Mouse (Mus musculus) lung, embryonic 14.5 days (tissue): ENCODE results near the gene Aprt. TPM values are rescaled to one million over a fixed set of nuclear protein-coding genes. Genes with fewer than 3 reads are reported as not detected.
"Not testable (repeated sequence)": the region's sequence is repeated elsewhere in the genome, so short reads cannot be mapped to it uniquely, and the experiment has no call there.

ENCODE experiments used
- ATAC-seq: fragments of 200-750 bp; cut with Nextera tagmentation; 2 replicates; pipeline ENCODE4 v1.8.0; 2017; ENCODE audit warnings: mild to moderate bottlenecking, moderate TSS enrichment, moderate library complexity; ENCODE audit not compliant: insufficient read depth
- DNase-seq: peaks from one replicate; pipeline ENCODE4 v3.0.0-alpha.2; 2015
- H3K27ac ChIP-seq: fragments of 300-500 bp; sonication (generic); 2 replicates; pipeline ENCODE4 v1.5.1; 2014; ENCODE audit warnings: low read depth, mild to moderate bottlenecking, moderate library complexity
- H3K27me3 ChIP-seq: fragments of 300-500 bp; sonication (generic); 2 replicates; pipeline ENCODE4 v1.6.1; 2014; ENCODE audit warnings: low read length, control low read depth; ENCODE audit not compliant: insufficient read depth
- H3K36me3 ChIP-seq: fragments of 300-500 bp; sonication (generic); 2 replicates; pipeline ENCODE4 v1.6.1; 2014; ENCODE audit warnings: control low read depth; ENCODE audit not compliant: insufficient read depth
- H3K4me1 ChIP-seq: fragments of 300-500 bp; sonication (generic); 2 replicates; pipeline ENCODE4 v1.6.1; 2014; ENCODE audit warnings: antibody characterized with exemption, control low read depth; ENCODE audit not compliant: insufficient read depth
- H3K4me2 ChIP-seq: fragments of 300-500 bp; sonication (generic); 2 replicates; pipeline ENCODE4 v1.6.1; 2014; ENCODE audit warnings: mild to moderate bottlenecking
- H3K4me3 ChIP-seq: fragments of 300-500 bp; sonication (generic); 2 replicates; pipeline ENCODE4 v1.5.1; 2014; ENCODE audit warnings: low read depth, low read length
- H3K9ac ChIP-seq: fragments of 300-500 bp; sonication (generic); 2 replicates; pipeline ENCODE4 v1.6.1; 2014
- H3K9me3 ChIP-seq: fragments of 300-500 bp; sonication (generic); 2 replicates; pipeline ENCODE4 v1.6.1; 2016; ENCODE audit warnings: low read depth, low read length, control low read depth
- CTCF ChIP-seq: IDR thresholded peaks from 2 replicates; pipeline ENCODE4 v1.5.1; 2016; ENCODE audit warnings: antibody characterized with exemption, low read depth
- WGBS: fragments of 180-500 bp; shearing (Covaris S2); extraction: QIAGEN DNeasy Blood & Tissue Kit; methylation state at CpG from one replicate; pipeline ENCODE4 v1.1.7; 2014; 5-methylcytosine and 5-hydroxymethylcytosine counted together
- polyA plus RNA-seq: library from polyadenylated mRNA; unstranded; fragments of >200 nt; fragmentation: Nextera tagmentation; extraction: Ambion mirVana; gene quantifications from 2 replicates; pipeline ENCODE4 v1.2.1, GENCODE M21; 2014

Gene Aprt
- polyA plus RNA-seq, 1 experiment from 2014 or later = 366 TPM

GRCm38 (mm10) chr8:122574667-122575251 lies 1.9 kb downstream of the Aprt start:
- 19% methylated on average over 10 of the region's 10 CpGs for WGBS
- Histone ChIP-seq H3K4me1 (peaks cover 7% of the 10 kb centered on the region), H3K36me3 (peaks cover 50% of the 10 kb centered on the region), H3K9ac (no peak overlapping the region), H3K4me2 (peak overlapping the region; percentile 82), H3K27ac (peak overlapping the region; percentile 7; the same call in 1 of the 2 replicates), H3K4me3 (peak overlapping the region; percentile 75; the same call in 1 of the 2 replicates), H3K27me3 (no peaks in the 10 kb centered on the region), H3K9me3 (no peaks in the 10 kb centered on the region)
- DNase-seq = no peak
- TF ChIP-seq CTCF = no peak
- no peak for ATAC-seq

GRCm38 (mm10) chr8:122574264-122574663 lies 2.4 kb downstream of the Aprt start:
- no peaks in the 10 kb centered on the region for H3K27me3 ChIP-seq
- peaks cover 55% of the 10 kb centered on the region for H3K36me3 ChIP-seq
- H3K4me3 ChIP-seq = no peak overlapping the region
- H3K4me2 ChIP-seq = peak overlapping the region; percentile 82; the same call in 1 of the 2 replicates
- H3K9me3 ChIP-seq = no peaks in the 10 kb centered on the region
- no peak overlapping the region for H3K27ac ChIP-seq
- WGBS = 41% methylated on average over 3 of the region's 3 CpGs
- DNase-seq (no peak), ATAC-seq (no peak)
- H3K9ac ChIP-seq = no peak overlapping the region
- H3K4me1 ChIP-seq = peaks cover 10% of the 10 kb centered on the region
- no peak for TF ChIP-seq CTCF

GRCm38 (mm10) chr8:122573577-122573976 lies 3.1 kb downstream of the Aprt start:
- 63% methylated on average over 9 of the region's 9 CpGs for WGBS
- Histone ChIP-seq H3K9me3 (no peaks in the 10 kb centered on the region), H3K9ac (no peak overlapping the region), H3K4me1 (peaks cover 14% of the 10 kb centered on the region), H3K27me3 (no peaks in the 10 kb centered on the region), H3K27ac (no peak overlapping the region), H3K4me3 (no peak overlapping the region), H3K4me2 (no peak overlapping the region), H3K36me3 (peaks cover 58% of the 10 kb centered on the region)
- DNase-seq (no peak), ATAC-seq (no peak)
- TF ChIP-seq CTCF = no peak

- not testable (repeated sequence) for H3K27me3 ChIP-seq, DNase-seq, H3K27ac ChIP-seq, H3K9me3 ChIP-seq, H3K4me2 ChIP-seq, H3K9ac ChIP-seq, ATAC-seq, H3K4me3 ChIP-seq
- Histone ChIP-seq H3K36me3 (peaks cover 58% of the 10 kb centered on the region), H3K4me1 (peaks cover 14% of the 10 kb centered on the region)
- whole genome bisulfite sequencing = 54% methylated on average over 4 of the region's 4 CpGs
Measured at GRCm38 (mm10) chr8:122573176-122573575, 3.5 kb downstream of the Aprt start.

- DNase-seq (no peak), ATAC-seq (no peak)
- Histone ChIP-seq H3K4me2 (no peak overlapping the region), H3K36me3 (peaks cover 58% of the 10 kb centered on the region), H3K27ac (no peak overlapping the region), H3K9me3 (no peaks in the 10 kb centered on the region), H3K9ac (no peak overlapping the region), H3K4me1 (peaks cover 14% of the 10 kb centered on the region), H3K4me3 (no peak overlapping the region), H3K27me3 (no peaks in the 10 kb centered on the region)
- WGBS = 78% methylated on average over 3 of the region's 3 CpGs
- TF ChIP-seq CTCF = no peak
Measured at GRCm38 (mm10) chr8:122572751-122573150, 4.0 kb downstream of the Aprt start.

GRCm38 (mm10) chr8:122571750-122572267 lies 4.9 kb downstream of the Aprt start:
- H3K36me3 ChIP-seq = peaks cover 58% of the 10 kb centered on the region
- 91% methylated on average over 17 of the region's 17 CpGs for WGBS

GRCm38 (mm10) chr8:122571153-122571552 lies 5.6 kb downstream of the Aprt start:
- H3K4me1 ChIP-seq = peaks cover 24% of the 10 kb centered on the region
- 86% methylated on average over 11 of the region's 11 CpGs for WGBS
- H3K9ac ChIP-seq = no peak overlapping the region
- no peak overlapping the region for H3K27ac ChIP-seq
- no peak for TF ChIP-seq CTCF
- DNase-seq = no peak
- H3K4me2 ChIP-seq = no peak overlapping the region
- no peak for ATAC-seq
- no peak overlapping the region for H3K4me3 ChIP-seq
- H3K9me3 ChIP-seq = no peaks in the 10 kb centered on the region
- peaks cover 58% of the 10 kb centered on the region for H3K36me3 ChIP-seq
- H3K27me3 ChIP-seq = no peaks in the 10 kb centered on the region

More at GRCm38 (mm10) chr8:122571750-122572267, 4.9 kb downstream of the Aprt start:
- Histone ChIP-seq H3K27me3 (no peaks in the 10 kb centered on the region), H3K9ac (no peak overlapping the region), H3K4me1 (peaks cover 18% of the 10 kb centered on the region), H3K4me3 (no peak overlapping the region), H3K4me2 (no peak overlapping the region), H3K9me3 (no peaks in the 10 kb centered on the region), H3K27ac (no peak overlapping the region)
- DNase-seq (no peak), ATAC-seq (no peak)
- no peak for TF ChIP-seq CTCF
